Mouse (Mus musculus): Measurements from ENCODE around the gene Pramel7. TPM values are rescaled to one million over a fixed set of nuclear protein-coding genes. Genes with fewer than 3 reads are reported as not detected.

Pramel7 gene
- polyA plus RNA-seq (2017; shearing (Covaris generic)): under 1 TPM in 1 of 2 experiments, not detected in 1; 0.27 TPM

GRCm38 (mm10) chr2:87496993-87497392 lies at the start of gene Pramel7:
Pramel7 (minus strand) TSS chr2:87497093.

GRCm38 (mm10) chr2:87545442-87545841 lies 48.5 kb upstream of the Pramel7 start, which contains the start of gene Olfr1128:
Olfr1128 (minus strand) TSS chr2:87545542.

GRCm38 (mm10) chr2:87531496-87531895 lies 34.6 kb upstream of the Pramel7 start, which contains the start of gene Olfr153:
Olfr153 (plus strand) TSS chr2:87531796.

GRCm38 (mm10) chr2:87506265-87506664 lies 9.4 kb upstream of the Pramel7 start, which contains the start of gene Pramel6:
Pramel6 (plus strand) TSS chr2:87506565.

GRCm38 (mm10) chr2:87453662-87454061 lies 43.2 kb downstream of the Pramel7 start, which contains the start of gene Olfr1126:
Olfr1126 (plus strand) TSS chr2:87453962.

Other genes starting within 250 kb of the Pramel7 start
- gene Olfr1115, start 249.1 kb downstream of the Pramel7 start, polyA plus RNA-seq (2017; shearing (Covaris generic)): not detected
- under 1 TPM in 1 of 2 experiments, not detected in 1; 0.17 TPM for gene Olfr1116, start 229.6 kb downstream of the Pramel7 start, polyA plus RNA-seq (2017; shearing (Covaris generic))
- under 1 TPM in 1 of 2 experiments, not detected in 1; 0.09 TPM for gene Olfr1118, start 189.5 kb downstream of the Pramel7 start, polyA plus RNA-seq (2017; shearing (Covaris generic))
- under 1 TPM in 1 of 2 experiments, not detected in 1; 0.10 TPM for gene Olfr1120, start 142.3 kb downstream of the Pramel7 start, polyA plus RNA-seq (2017; shearing (Covaris generic))
- not detected for gene Olfr1121, start 127.2 kb downstream of the Pramel7 start, polyA plus RNA-seq (2017; shearing (Covaris generic))
- under 1 TPM in 1 of 2 experiments, not detected in 1; 0.21 TPM for gene Olfr1122, start 111.2 kb downstream of the Pramel7 start, polyA plus RNA-seq (2017; shearing (Covaris generic))
- gene Olfr1123, start 80.5 kb downstream of the Pramel7 start, polyA plus RNA-seq (2017; shearing (Covaris generic)): under 1 TPM in 1 of 2 experiments, not detected in 1; 0.22 TPM
- gene Olfr1124, start 66.8 kb downstream of the Pramel7 start, polyA plus RNA-seq (2017; shearing (Covaris generic)): under 1 TPM; 0.13 to 0.14 TPM
- gene Olfr1126, start 43.1 kb downstream of the Pramel7 start, polyA plus RNA-seq (2017; shearing (Covaris generic)): not detected
- gene Pramel6, start 9.5 kb upstream of the Pramel7 start, polyA plus RNA-seq (2017; shearing (Covaris generic)): not detected
- gene Olfr153, start 34.7 kb upstream of the Pramel7 start, polyA plus RNA-seq (2017; shearing (Covaris generic)): not detected
- gene Olfr1128, start 48.4 kb upstream of the Pramel7 start, polyA plus RNA-seq (2017; shearing (Covaris generic)): not detected
- gene Olfr1129, start 76.8 kb upstream of the Pramel7 start, polyA plus RNA-seq (2017; shearing (Covaris generic)): not detected
- gene Olfr1130, start 109.1 kb upstream of the Pramel7 start, polyA plus RNA-seq (2017; shearing (Covaris generic)): not detected
- under 1 TPM in 1 of 2 experiments, not detected in 1; 0.23 TPM for gene Olfr1131, start 130.0 kb upstream of the Pramel7 start, polyA plus RNA-seq (2017; shearing (Covaris generic))
- under 1 TPM in 1 of 2 experiments, not detected in 1; 0.25 TPM for gene Olfr1132, start 140.4 kb upstream of the Pramel7 start, polyA plus RNA-seq (2017; shearing (Covaris generic))
- gene Olfr1133, start 150.3 kb upstream of the Pramel7 start, polyA plus RNA-seq (2017; shearing (Covaris generic)): under 1 TPM in 1 of 2 experiments, not detected in 1; 0.53 TPM
- gene Olfr1134, start 161.4 kb upstream of the Pramel7 start, polyA plus RNA-seq (2017; shearing (Covaris generic)): not detected
- not detected for gene Olfr1135, start 176.6 kb upstream of the Pramel7 start, polyA plus RNA-seq (2017; shearing (Covaris generic))
- gene Olfr1136, start 196.9 kb upstream of the Pramel7 start, polyA plus RNA-seq (2017; shearing (Covaris generic)): not detected
- not detected for gene Olfr1137, start 216.1 kb upstream of the Pramel7 start, polyA plus RNA-seq (2017; shearing (Covaris generic))
- gene Olfr1138, start 242.9 kb upstream of the Pramel7 start, polyA plus RNA-seq (2017; shearing (Covaris generic)): under 1 TPM in 1 of 2 experiments, not detected in 1; 0.11 TPM
- under 1 TPM in 1 of 2 experiments, not detected in 1; 0.31 TPM for gene Olfr1140, start 246.7 kb upstream of the Pramel7 start, polyA plus RNA-seq (2017; shearing (Covaris generic))

Measured in activated CD4-positive, CD25-positive, alpha-beta regulatory T cell (primary cell).